Mouse (Mus musculus): ENCODE results near the gene Fam172a. TPM values are rescaled to one million over a fixed set of nuclear protein-coding genes. Genes with fewer than 3 reads are reported as not detected.

Gene Fam172a
- total RNA-seq, 1 experiment from 2014 or later: 38.0 TPM

DNA sequence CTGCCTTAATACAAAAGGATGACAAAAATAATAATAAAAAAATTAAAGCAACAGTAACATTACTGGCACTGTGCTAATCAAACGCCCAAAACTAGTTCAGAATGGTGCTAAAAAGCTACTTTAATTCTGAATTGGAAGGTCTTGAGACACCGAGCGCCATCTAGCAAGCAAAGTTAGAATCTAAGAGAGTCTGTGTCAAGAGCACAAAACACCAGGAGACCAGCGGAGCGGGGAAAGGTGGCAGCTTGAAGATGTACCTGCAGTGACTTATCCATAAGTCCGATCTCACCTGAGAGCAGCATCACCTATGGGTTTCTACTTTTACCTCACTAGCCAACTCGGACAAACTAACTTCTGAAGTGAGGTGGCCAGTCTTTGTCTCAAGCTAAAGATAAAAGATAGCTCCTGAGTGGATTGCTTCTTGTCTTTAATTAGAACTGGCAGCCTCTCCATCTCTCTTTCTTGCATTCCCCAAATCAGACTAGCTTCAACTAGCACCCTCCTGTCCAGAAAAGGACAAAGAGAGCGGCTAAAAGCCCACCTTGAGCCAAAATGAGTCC is 474.1 kb downstream of the Fam172a start:
- ATAC-seq (replicated peaks; ENCODE audit: low read depth, poor library complexity, severe bottlenecking): peak; percentile 34; the same call in 1 of the 2 replicates

DNA sequence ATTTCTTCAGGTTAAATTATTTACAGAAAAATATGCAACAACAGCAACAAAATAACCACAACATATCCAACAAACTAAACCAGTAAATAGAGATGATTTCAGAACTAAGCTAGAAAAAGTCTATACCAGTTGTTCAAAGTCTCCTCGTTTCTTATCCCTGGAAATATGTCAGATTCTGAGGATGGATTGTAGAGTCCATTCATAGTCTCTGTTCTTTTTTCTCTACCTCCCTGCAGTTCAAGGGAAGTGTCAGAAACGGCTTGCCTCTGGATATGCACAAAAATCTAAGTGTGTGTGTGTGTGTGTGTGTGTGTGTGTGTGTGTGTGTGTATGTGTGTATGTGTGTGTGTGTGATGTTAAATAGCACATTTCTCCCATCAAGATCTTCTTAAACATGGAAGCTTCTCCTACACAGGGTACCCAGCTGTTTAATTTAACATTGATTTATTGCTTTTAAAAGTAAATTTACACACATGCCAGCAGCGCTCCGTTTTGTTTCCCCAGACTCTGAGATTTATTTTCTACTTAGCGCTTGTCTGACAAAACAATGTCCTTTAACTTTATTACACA is 475.6 kb downstream of the Fam172a start:
- no peak for ATAC-seq (replicated peaks; ENCODE audit: low read depth, poor library complexity, severe bottlenecking)

DNA sequence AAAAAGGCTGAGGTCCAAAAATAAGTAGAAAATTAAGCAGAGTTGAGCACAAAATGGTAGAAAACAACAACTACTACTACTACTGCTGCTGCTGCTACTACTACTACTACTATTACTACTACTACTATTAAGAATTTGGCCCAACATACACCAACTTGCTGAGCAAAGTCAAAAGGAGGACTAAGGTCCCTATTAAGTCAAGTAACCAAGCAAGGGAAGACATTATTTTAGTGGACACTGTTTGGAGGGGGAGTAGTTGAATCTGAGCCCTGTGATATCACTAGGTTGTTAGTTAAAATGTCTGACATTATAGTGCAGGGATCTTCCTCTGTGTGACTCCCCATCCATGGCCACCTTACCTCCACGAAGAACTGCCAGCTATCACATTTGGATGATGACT is 476.2 kb downstream of the Fam172a start:
- ATAC-seq (replicated peaks; ENCODE audit: low read depth, poor library complexity, severe bottlenecking): no peak

DNA sequence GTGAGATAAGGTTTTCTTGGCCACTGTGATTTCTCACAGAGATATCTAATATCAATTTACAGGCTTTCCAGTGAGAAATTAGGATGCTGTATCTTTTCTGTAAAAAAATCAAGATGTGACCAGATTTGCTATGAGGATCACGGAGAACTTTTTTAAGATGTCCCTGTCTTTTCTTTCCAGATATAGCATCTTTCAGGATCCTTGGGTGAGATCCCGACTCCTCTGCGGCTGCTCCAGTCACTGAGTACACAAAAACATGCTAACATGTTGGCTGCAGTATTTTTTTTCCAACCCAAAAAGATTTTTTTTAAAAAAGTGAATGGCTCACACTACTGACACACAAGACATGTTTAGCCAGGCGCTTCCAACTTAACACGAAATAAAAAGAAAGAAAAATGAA is 476.9 kb downstream of the Fam172a start:
- ATAC-seq (replicated peaks; ENCODE audit: low read depth, poor library complexity, severe bottlenecking): no peak

DNA sequence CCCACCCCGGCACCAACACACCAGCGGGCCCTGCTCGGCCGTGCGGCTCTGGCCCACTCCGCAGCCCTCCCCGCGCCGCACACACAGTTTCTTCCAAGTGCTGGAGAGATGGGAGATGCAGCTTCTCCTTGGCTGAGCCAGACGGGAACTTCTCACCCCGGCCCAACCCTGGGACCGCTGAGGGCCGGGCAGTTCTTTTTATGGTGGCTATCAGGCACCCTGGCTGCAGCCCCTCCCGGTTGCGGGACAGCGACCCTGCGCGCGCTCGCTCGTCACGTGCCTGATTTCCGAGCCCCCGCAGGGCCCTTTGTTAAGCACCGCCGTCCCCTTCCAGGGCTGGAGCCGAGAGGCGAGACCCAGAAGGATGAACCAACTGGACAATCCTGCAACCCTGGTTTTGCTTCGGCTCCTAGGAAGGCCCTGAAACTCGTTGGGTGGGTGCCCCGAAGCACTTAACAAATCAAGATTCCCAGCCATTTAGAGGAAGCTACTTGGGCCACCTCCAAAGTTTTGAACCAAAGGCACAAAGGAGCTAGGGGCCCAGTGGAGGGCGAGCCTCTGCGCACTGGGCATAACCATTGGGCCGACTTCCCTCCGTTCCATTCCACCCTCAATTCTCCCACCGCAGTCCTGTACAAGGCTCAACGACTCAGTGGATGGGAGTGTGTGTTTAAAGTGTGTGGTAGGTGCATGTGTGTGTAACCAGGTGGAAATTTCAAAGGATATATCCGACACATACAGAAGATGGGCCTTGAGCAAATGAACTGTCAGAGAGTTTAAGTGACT is 477.7 kb downstream of the Fam172a start:
- 0 out of 2 replicates have a peak, but pooled peaks have one; percentile 17 for ATAC-seq (replicated peaks; ENCODE audit: low read depth, poor library complexity, severe bottlenecking)

DNA sequence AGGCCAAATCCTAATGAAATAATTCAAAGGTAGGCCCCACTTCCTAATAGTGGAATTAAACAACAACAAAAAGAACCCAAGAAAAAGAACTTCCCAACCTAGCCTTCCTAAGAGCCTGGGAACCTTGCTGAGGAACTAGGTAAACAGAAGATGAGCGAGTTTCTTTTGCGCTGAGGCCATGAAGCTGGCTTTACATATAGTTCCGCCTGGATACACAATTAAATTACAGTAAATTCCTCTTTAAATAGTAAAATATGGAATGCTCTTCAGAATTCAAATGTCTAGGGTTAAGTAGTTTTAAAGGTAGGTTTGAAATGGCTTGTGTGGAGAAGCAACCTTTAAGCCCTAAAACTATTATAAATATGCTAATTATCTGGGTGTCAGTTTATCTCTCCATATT is 478.4 kb downstream of the Fam172a start:
- ATAC-seq (replicated peaks; ENCODE audit: low read depth, poor library complexity, severe bottlenecking): no peak

DNA sequence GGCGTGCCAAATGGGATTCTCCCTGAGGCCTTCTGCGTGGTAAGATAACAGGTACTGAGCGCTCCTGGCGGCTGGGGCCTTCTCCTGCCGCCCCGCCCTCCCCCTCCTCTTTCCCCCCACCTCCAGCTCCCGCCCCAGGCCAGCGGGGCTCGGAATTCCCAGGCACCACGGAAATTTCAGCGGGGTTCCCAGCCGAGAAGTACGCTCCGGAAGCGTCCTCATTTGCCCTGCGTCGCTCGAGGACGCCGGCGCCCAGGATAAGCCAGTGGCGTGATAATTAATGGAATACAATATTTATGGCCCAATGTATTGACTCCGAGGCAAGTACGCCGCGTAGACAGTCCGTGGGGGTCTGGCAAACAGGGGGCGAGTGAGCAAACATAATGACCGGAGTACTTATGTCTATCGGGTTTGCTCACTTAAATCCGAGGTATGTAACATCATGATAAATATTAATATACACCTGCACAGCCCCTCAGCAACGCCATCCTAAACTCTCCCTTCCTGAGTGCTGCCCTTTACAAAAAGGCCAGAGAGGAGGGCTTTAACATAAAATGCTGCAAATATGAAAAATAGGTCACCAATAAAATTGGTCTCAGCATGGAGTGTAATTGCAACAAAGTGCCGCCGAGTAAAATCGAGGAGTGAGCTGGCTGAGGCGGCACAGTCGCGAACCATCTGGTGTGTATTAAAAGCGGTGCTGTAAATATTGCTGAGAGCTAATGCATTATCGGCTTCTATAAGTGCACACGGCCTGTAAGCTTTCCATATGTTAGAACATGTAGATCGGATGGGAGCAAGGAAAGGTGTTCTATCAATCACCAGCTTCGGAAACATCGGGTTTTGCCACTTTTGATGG is 479.5 kb downstream of the Fam172a start:
- no peak; the same call in 1 of the 2 replicates for ATAC-seq (replicated peaks; ENCODE audit: low read depth, poor library complexity, severe bottlenecking)

DNA sequence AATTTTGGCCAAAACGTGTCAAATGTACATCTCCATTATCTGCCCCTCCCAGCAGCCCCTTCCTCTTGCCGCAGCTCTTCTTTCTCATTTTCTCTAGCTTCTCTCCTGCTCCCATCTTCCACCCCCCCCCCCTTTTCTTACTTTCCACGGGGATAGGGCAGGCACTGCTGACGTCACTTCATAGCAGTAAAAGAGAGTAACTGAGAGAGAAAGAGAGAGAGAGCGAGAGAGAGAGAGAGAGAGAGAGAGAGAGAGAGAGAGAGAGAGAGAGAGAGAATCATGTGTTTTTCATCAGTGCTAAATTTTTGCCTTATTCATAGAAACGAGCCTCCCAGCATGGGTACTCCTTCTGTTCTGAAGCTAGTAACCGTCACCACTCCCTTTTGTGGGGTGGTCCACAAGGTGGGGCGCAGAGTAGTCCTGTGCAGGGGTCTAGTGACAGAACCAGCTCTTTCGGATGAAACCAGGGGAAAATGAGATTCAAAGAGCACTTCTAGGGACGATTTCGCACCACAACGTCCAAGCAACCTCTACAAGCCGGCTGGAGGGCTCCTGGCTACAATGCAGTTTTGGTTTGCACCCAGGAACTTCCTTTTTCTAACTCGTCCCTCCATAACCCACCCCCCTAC is 480.2 kb downstream of the Fam172a start:
- no peak for ATAC-seq (replicated peaks; ENCODE audit: low read depth, poor library complexity, severe bottlenecking)

DNA sequence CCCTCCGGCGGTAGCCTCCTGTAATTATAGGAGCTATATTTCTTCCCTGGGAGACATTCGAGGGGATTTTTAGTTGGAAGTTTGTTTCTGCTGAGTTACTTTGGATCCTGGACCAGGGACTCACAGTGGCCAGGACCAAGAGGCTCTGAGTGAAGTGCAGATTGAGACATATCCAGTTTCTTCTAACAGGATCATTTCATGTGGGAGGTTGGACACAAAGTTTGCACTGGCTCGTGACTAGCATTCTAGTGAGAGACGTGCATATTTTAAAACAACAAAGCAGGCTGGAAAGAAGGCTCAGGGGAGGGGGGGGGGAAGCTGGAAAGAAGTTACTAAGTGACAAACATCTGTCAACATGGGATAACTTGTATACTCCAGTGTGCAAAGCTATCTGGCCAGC is 481.2 kb downstream of the Fam172a start:
- ATAC-seq (replicated peaks; ENCODE audit: low read depth, poor library complexity, severe bottlenecking): no peak

DNA sequence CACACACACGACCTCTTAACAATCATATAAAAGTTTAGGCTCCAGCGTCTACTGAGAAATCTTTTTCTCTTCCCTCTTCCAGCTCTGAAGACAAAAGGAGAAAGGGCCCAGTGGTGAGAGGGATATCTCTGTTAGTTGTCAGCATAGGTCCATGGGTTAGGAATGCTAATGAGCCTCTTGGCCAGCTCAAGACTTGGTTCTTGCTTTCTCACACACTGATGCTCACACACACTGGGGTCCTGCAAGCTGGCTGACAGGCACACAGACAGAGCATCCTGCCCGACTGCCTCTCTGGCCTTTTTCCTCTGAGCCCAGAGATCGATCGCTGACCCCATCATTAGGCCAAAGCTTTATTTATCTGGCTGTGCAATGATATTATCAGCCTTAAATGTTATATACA is 482.2 kb downstream of the Fam172a start:
- ATAC-seq (replicated peaks; ENCODE audit: low read depth, poor library complexity, severe bottlenecking): no peak

DNA sequence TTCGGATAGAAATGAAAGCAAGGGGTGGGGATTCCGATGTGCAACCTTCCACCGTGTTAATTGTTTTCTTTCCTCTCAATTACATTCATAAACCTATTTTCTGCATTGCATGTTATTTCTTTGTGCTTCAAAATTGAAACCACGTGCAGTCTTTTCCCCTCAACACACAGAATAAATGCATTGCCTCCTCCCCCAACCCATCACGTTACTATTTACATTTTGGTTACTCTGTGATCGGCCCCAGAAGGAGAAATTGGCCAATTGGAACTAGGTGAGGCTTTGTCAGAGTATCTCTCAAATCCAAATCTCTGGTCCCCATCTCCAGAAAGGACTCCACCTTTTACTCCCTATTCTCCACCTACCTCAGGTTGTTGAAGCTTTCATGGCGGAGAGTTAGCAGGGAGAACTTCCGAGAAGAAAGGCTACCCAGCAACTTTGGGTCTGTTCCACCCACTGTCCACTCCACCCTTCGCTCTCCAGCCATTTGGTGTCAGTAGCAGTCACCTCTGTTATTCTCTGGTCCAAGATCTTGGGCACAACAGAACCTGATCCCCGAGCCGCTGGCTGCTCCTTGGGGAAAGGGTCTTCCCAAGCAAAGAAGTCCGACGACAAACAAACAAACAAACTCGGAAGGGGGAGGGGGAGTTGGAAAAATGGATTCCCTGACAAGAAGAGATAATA is 483.1 kb downstream of the Fam172a start:
- no peak for ATAC-seq (replicated peaks; ENCODE audit: low read depth, poor library complexity, severe bottlenecking)

DNA sequence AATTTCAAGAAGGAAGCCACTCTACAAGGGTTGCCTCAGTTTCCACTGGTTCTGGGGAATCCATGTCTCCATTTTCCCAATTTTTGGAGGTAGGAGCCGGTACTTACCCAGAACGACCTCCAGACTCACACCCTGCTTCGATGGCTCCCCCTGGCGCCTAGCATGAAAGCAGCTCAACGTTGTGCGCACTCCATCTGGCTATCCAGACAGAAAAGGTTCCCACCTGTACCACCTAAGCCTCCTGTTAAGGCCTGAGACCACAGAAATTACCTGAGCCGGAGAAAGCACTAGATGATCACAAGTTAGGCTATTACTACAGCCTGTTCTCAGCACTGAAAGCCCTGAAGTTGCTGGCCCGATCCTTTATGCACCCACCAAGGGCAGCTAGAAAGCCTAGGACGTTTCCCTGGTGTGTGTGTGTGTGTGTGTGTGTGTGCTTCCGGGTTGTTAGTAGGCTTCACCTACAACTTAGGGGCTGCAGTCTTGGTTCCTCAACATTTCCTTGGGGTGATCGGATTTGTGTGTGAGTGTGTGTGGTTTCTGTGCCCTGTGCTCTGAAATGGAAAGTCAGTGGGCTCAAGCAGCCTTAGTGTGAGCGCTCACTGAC is 484.6 kb downstream of the Fam172a start:
- ATAC-seq (replicated peaks; ENCODE audit: low read depth, poor library complexity, severe bottlenecking): peak; percentile 70

DNA sequence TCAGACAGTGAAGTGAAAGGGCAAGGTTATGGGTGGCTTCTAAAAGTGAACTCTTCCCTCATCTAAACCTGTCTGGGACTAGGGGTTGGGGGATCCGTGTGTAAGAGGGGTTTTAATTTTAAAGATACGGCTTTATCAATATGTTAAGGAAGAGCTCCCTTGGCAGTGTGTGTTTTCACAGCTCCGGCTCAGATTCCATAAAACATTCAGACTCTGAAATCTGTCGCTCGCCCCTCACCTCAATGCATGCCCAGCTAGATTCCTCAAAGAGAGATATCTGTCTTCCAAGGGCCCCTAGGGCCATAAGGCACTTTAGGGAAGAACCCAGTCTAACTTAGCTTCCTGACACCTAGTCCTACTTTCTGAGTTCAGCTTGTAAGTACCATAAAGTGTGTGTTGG is 486.0 kb downstream of the Fam172a start:
- no peak for ATAC-seq (replicated peaks; ENCODE audit: low read depth, poor library complexity, severe bottlenecking)

DNA sequence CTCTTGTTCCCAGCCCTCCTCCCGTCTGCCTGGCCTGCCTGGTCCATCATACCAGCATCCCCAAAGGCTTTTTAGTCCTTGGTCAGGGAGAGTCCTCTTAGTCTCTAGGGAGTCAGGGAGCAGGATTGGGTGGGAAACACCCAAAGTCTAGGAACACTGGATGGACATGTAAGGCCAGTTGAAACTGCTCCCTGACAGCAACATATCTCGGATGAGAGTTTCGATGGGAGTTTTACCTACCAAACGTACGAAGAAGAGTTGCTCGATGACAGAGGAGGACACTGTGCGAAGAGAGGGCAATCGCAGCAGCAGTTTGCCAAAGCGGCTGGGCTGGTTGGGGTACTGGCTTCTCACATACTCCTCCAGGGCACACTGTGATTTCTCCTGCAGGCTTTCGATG is 487.8 kb downstream of the Fam172a start:
- no peak for ATAC-seq (replicated peaks; ENCODE audit: low read depth, poor library complexity, severe bottlenecking)

DNA sequence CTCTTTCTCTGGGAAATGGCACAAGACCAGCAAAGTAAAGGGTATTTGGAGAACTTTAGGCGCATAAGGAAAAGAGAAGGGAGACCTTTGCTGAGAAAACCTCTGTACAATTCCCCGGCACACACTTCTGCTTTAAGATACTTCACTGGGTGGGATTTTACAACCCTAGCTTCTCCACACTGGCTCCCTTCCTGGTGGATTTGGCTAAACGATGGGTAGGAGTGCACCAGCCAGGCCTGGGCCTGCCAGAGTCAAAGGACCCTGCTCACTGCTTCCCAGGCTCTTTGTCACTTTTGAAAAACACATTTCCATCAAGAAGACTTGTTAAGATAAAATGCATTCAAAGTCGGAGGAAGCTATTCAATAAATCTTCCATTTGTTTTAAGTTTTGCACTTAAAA is 491.4 kb downstream of the Fam172a start:
- ATAC-seq (replicated peaks; ENCODE audit: low read depth, poor library complexity, severe bottlenecking): no peak

DNA sequence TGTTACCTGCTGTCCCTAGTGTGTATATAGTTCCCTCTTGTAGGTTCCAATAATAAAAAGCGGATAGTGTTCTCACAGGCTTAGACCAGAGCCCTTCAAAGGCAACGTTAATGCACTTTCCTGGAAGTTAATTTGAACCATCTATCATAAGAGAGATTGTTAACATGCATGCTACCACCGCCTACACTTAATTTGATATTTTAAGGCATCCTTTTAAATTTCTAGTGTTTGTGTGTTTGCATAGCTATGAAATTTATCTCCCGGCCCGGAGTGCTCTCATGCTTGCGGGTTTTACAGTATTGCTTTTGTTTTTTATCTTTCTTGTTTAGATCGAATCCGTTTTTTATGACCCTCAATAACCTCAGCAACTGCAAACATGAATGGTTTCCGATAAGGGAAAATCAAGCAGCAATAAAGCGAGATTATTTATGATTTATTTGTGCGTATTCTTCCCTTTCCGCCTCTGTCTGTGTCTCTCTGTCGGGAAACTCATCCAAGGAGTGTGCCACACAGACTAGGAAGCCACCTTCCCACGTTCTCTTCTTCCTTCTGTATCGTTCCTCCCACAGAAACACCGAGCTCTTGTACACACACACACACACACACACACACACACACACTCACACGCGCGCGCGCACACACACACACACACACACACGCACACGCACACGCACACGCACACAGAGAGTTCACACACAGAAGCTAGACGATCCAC is 492.5 kb downstream of the Fam172a start:
- ATAC-seq (replicated peaks; ENCODE audit: low read depth, poor library complexity, severe bottlenecking): no peak

DNA sequence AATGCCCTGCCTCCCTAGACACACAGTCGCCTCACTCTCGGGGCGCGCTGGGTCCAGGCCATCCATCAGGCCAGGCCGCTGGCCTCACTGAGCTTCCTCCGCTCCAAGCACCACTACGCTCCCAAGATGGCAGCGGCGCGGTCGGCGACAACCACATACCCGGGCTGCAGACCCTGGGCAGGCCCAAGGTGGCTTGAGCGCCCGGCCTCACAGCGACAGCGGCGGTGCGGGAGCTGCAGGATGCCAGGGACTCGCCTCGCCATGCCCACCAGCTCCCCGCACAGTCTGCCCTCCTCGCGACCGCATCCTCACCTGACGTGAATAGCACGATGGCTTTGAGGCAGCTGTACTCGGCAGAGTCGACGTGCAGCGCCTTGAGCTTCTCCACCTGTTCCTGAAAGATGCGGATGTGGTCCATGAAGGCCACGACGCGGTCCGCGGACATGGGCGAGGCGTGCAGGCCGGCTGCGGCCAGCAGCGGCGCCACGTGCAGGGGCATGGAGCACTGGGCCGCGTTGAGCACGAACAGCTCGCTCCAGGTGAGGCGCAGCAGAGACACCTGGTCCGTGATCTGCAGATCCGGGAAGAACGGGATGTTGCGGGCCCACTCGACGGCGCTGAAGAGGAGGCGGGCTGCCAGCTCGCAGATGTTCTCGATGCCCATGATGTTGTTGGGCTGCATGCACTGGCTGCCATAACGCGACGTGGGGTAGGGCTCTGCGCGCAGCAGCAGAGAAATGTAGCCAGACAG is 493.2 kb downstream of the Fam172a start:
- ATAC-seq (replicated peaks; ENCODE audit: low read depth, poor library complexity, severe bottlenecking): 0 out of 2 replicates have a peak, but pooled peaks have one; percentile 4

DNA sequence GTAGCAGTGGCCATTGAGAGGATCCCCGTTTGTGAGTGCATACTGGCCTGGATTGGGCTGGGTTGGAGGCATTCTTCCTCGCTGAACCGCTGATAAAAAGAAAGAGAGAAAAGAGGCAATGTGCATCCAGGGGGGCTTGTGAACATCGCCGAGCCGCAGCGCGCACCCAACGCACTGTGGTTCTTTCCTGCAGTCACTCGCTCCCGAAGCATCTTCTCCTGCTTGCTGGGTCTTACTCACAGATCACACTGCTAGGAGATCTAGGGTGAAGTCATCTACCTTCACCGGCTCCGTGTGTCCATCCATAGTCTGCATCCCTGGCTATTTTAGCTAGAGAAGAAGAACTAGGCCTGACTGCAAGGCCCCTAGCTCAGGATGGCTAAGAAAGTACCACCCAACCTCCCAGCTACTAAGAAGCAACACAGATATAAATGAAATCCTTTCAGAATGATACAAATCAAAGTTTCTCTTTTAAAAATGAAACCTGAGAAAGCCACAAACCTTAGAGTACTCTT is 493.8 kb downstream of the Fam172a start:
- no peak for ATAC-seq (replicated peaks; ENCODE audit: low read depth, poor library complexity, severe bottlenecking)

Data from common myeloid progenitor, adult 5-6 weeks (primary cell).